Mouse (Mus musculus) embryo, embryonic 9.5 days (tissue): Measurements from ENCODE around the gene Olfr1509.
"Not testable (repeated sequence)": the region's sequence is repeated elsewhere in the genome, so short reads cannot be mapped to it uniquely, and the experiment has no call there.

Experiments
- DNase-seq: peaks from one replicate; pipeline ENCODE4 v3.0.0-alpha.2; 2017; ENCODE audit errors: extremely low spot score

Olfr1509 gene

GRCm38 (mm10) chr14:52442690-52443089 lies at the start of gene Olfr1509:
Gene Olfr1509 (plus strand): TSS chr14:52442990.
- DNase-seq, result no peak

- DNase-seq, result no peak
Measured at GRCm38 (mm10) chr14:52397279-52397678, 45.5 kb upstream of the Olfr1509 start, which contains the start of gene Olfr1511. Gene Olfr1511 (minus strand): TSS chr14:52397379.

- DNase-seq, result not testable (repeated sequence)
Measured at GRCm38 (mm10) chr14:52410142-52410919, 32.5 kb upstream of the Olfr1509 start.

GRCm38 (mm10) chr14:52414273-52414672 lies 28.5 kb upstream of the Olfr1509 start, which contains the start of gene Olfr1510:
Gene Olfr1510 (minus strand): TSS chr14:52414373.
- no peak for DNase-seq

- no peak for DNase-seq
Measured at GRCm38 (mm10) chr14:52427686-52428085, 15.1 kb upstream of the Olfr1509 start.

GRCm38 (mm10) chr14:52451138-52451537 lies 8.3 kb downstream of the Olfr1509 start:
- no peak for DNase-seq

GRCm38 (mm10) chr14:52461928-52462327 lies 19.1 kb downstream of the Olfr1509 start:
- DNase-seq, result no peak

- DNase-seq, result no peak
Measured at GRCm38 (mm10) chr14:52465738-52466137, 22.9 kb downstream of the Olfr1509 start.

GRCm38 (mm10) chr14:52467395-52467794 lies 24.6 kb downstream of the Olfr1509 start, which contains the start of gene Olfr1508:
Gene Olfr1508 (minus strand): TSS chr14:52467495.
- DNase-seq, result no peak

- DNase-seq, result no peak
Measured at GRCm38 (mm10) chr14:52495516-52495915, 52.7 kb downstream of the Olfr1509 start, which contains the start of gene Olfr1507. Gene Olfr1507 (minus strand): TSS chr14:52495749.
